ENCODE assay signal across 20 mouse cellular contexts in the genomic region with DNA sequence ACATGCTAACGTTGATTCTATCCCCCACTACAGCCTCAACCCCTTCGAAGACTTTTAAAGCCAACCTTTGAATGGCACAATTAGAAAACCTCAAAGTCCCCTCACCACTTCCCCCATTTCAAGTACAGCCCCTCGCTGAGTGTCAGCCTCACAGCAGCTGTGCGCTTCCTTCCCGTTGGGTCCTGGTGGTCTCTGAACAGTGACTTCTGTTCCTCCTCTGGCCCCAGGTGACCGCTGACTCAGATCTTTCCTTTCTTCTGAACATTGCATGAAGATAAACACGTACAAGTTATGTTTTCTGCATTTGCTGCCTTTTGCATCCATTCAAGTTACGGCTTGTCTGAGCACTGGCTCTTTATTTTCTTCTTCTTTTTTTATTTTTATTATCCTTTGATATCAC.
A peak's percentile ranks its signal among the peaks of the same experiment; 100 is the strongest.
DNase-seq lines count a peak whose midpoint lies in the region; ATAC-seq lines count a peak whose summit lies in the region.
"Had no signal": no experiment of that assay in that cellular context is flagged by ENCODE, and none has a peak within 500 bp of the region (broad histone marks: within the 10 kb centered on the region; RNA-seq: fewer than 3 reads in every experiment).

No protein-coding gene starts in this region.

- DNase-seq in spleen, postnatal 36 days (ENCODE audit: low spot score in 2 of 2), result peak; percentile 51 to 56
- no peak for DNase-seq in spleen, postnatal 4 days (ENCODE audit: low spot score in 2 of 2)
- DNase-seq in thymus, postnatal 0 days (ENCODE audit: low spot score), result peak; percentile 36
- DNase-seq in ovary, adult 18-20 months (ENCODE audit: low spot score), result no peak
- no peak for DNase-seq in lung, postnatal 25 days (ENCODE audit: low spot score)
- DNase-seq in right cerebral cortex, adult 18-20 months, result no peak
- DNase-seq: adrenal gland, adult 8-10 months; cerebellum, adult 8-10 months; gastrocnemius, postnatal 14 days; heart, adult 18-20 months; heart, postnatal 4 days; kidney, adult 18-20 months; kidney, postnatal 25 days; lung, embryonic 14.5 days; lung, postnatal 14 days; right cerebral cortex, postnatal 4 days had no signal

- peak; percentile 80 for ATAC-seq in common myeloid progenitor, adult 5-6 weeks (replicated peaks; ENCODE audit: low read depth, poor library complexity, severe bottlenecking)
- ATAC-seq: activated CD4-positive, CD25-positive, alpha-beta regulatory T cell, adult 4 months; forebrain, embryonic 14.5 days; midbrain, embryonic 16.5 days had no signal

Comparison
In these comparisons a context has a peak if more than half of its experiments do, and no peak if none do; other contexts are left out.
1. DNase-seq: peak in spleen, postnatal 36 days (2 of 2) and thymus, postnatal 0 days (single experiment); none in spleen, postnatal 4 days (0 of 2), ovary, adult 18-20 months (single experiment), lung, postnatal 25 days (single experiment) and right cerebral cortex, adult 18-20 months (single experiment).